Mouse (Mus musculus): Measurements from ENCODE around the gene Mettl8.

Gene Mettl8

DNA sequence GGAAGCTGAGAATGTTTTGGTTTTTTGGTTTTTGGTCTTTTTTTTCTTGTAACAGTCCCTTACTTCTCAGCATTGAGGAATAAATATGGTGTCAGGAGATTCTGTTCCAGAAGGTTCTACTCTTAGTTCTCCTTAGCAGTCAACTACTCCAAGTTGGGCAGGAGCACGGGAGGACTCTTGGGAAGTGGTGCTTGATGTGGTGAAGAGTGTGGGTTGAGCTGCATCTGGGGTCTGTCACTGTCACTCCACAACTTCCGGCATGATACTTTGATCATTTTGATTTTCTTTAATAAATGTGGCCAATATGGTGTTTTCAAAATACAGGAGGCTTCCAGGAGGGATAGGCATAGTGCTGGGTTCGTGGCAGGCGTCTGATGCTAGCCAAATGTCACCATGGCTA is 22.4 kb downstream of the Mettl8 start:
- no peak for DNase-seq (ENCODE audit: low spot score)

- DNase-seq (ENCODE audit: low spot score), result no peak
Measured at GRCm38 (mm10) chr2:71031973-71032794, 23.2 kb downstream of the Mettl8 start.

GRCm38 (mm10) chr2:71030663-71031062 is 24.7 kb downstream of the Mettl8 start:
- DNase-seq (ENCODE audit: low spot score), result no peak

GRCm38 (mm10) chr2:71027631-71028030 is 27.8 kb downstream of the Mettl8 start:
- no peak for DNase-seq (ENCODE audit: low spot score)

- DNase-seq (ENCODE audit: low spot score), result no peak
Measured at GRCm38 (mm10) chr2:71026787-71027186, 28.6 kb downstream of the Mettl8 start.

GRCm38 (mm10) chr2:71025576-71026315 is 29.6 kb downstream of the Mettl8 start:
- no peak for DNase-seq (ENCODE audit: low spot score)

- no peak for DNase-seq (ENCODE audit: low spot score)
Measured at GRCm38 (mm10) chr2:71023986-71024385, 31.4 kb downstream of the Mettl8 start.

GRCm38 (mm10) chr2:71022991-71023390 is 32.4 kb downstream of the Mettl8 start:
- no peak for DNase-seq (ENCODE audit: low spot score)

DNA sequence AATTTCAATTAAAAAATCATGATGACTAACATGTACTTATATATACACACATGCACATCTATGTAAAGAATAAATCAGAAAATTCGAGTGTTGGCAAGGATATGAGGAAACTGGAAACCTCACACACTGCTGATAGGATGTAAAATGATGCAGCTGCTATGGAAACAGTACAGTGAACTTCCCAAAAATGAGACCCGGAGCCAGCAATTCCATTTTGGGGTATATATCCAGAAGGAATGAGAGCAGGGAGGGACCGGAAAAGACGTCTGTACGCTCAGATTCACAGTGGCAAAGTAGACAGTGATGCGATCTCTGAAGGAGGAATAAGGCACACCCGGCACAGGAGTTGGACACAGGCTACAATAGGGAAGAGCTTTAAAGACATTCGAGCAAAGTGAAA is 34.7 kb downstream of the Mettl8 start:
- no peak for DNase-seq (ENCODE audit: low spot score)

DNA sequence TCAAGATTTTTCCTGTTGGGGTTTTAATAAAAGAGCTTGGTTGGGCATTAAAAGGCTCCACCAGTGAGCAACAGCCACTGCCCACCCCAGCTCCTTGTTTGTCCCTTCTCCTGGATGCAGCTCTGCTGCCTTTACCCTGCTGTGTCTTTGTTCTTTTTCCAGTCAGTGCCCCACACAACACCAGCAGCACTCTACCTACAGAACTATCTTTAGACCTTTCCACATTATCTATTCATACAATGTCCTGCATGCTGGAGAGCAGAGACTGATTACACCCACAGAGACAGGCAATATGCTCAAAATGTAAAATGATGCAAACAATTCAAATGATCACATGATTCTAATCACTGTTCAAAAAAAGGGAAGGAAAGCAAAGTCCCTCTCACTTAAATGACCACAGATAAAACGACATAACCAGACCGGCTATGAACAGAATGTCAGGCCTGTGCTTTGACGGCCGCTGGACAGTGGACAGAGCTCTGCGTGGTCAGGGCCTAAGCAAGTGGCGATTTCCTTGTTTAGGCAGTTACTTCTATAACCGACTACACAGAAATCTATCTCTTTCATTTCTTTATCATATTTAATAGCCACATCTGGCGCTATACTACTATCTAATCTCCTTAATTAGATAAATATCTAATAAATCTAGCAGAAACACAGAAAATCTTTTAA is 35.5 kb downstream of the Mettl8 start:
- no peak for DNase-seq (ENCODE audit: low spot score)

GRCm38 (mm10) chr2:71019277-71019676 is 36.1 kb downstream of the Mettl8 start:
- no peak for DNase-seq (ENCODE audit: low spot score)

DNA sequence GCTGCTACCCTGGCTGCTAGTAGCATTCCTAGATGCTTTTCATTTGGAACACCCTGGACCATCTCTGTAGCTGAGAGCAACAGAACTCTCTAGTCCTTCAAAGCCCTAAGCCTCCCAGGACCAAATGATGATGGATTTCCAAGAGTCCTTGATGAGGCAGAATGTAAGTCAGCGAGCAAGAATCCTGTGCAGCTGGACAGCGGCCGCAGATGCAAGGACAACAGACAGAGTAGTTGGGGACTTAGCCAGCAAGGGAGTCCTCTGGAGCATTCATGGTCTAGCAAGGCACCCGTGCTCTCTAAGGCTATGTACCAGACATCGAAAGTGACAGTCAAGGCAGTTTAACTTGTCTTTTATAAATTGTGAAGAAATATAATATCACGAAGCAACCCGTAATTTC is 41.9 kb downstream of the Mettl8 start:
- no peak for DNase-seq (ENCODE audit: low spot score)

DNA sequence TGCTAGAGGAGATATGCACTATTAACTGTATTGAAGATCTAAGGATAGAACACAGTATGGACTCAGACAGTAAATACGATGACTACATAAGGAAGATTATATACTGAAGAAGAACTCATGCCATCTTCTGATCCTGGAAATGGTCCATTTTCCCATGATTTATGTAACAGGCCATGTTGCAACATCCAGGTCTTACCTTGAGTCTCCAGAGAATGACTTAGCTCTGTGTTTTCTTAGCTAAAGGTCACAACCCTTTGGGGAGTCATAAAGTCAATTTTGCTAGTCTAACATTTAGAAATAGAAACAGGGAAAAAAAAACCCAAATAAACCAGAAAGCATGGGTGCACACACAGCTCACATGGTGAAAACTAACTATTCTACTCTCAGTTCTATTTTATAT is 43.6 kb downstream of the Mettl8 start:
- DNase-seq (ENCODE audit: low spot score), result no peak

DNA sequence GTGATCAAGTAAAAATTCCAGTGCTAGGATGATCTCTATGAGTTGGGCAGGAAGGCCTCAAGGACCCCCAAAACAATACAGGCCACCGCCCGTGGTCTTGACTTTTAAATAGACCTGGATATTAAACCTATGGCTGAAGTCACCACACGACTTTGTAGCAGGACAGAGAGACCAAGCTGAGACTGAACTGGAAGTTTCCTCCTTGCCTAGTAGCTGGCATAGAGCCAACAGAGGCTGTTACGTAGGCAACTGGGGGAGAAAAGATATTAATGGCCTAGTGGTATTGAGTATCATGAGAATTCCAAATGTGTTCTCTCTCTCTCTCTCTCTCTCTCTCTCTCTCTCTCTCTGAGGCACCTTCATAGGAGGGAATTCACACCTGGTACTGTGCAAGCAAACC is 51.0 kb downstream of the Mettl8 start:
- no peak for DNase-seq (ENCODE audit: low spot score)

DNA sequence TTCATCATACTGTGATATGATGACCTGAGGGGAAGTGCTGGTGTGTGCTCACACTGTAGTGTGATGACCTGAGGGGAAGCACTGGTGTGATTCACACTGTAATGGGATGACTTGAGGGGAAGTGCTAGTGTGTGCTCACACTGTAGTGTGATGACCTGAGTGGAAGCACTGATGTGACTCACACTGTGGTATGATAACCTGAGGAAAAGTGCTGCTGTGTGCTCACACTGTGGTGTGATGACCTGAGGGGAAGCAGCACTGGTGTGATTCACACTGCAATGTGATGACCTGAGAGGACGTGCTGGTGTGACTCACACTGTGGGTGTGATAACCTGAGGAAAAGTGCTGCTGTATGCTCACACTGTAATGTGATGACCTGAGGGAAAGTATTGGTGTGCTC is 52.9 kb downstream of the Mettl8 start:
- no peak for DNase-seq (ENCODE audit: low spot score)

- DNase-seq (ENCODE audit: low spot score), result no peak
Measured at GRCm38 (mm10) chr2:70998771-70999170, 56.6 kb downstream of the Mettl8 start.

GRCm38 (mm10) chr2:70996438-70996837 is 58.9 kb downstream of the Mettl8 start:
- no peak for DNase-seq (ENCODE audit: low spot score)

GRCm38 (mm10) chr2:70995900-70996299 is 59.5 kb downstream of the Mettl8 start:
- no peak for DNase-seq (ENCODE audit: low spot score)

DNA sequence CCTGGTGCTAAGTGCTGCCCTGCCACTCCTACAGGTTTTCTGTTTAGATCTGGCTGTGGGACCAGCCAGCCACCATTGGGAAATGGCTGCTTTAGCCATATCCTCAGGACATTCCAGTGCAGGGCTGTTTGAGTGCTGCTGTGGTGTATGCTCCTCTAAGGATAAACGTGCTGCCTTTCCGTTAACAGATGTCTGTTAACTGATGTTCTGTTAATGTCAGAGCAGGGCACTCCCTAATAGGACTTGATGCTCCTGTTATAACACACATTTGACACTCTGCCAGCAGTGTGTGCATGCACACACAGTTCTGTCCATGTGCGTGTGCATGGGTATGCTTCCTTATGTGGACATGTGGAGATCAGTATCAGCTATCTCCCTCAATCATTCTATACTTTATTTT is 61.6 kb downstream of the Mettl8 start:
- DNase-seq (ENCODE audit: low spot score), result no peak

GRCm38 (mm10) chr2:70992715-70993114 is 62.7 kb downstream of the Mettl8 start:
- no peak for DNase-seq (ENCODE audit: low spot score)

DNA sequence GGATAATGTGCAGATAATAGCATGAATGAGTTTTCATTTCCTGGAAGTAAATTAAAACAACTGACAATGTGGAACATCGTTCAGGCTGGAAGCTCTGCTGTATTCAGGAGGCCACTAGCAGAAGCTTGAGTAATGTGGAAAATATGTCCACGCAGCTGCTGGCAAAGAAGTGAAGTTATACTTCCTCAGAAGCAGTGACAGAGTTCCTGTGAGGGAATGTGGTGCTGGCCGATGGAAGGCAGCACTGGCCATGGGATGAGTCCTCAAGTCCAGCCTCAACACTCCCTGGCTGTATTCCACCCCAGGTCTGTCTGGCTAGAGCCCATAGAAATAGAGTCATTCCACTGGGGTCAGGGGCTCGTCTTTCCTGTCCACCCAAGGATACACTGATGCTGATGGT is 65.2 kb downstream of the Mettl8 start:
- DNase-seq (ENCODE audit: low spot score), result no peak

DNA sequence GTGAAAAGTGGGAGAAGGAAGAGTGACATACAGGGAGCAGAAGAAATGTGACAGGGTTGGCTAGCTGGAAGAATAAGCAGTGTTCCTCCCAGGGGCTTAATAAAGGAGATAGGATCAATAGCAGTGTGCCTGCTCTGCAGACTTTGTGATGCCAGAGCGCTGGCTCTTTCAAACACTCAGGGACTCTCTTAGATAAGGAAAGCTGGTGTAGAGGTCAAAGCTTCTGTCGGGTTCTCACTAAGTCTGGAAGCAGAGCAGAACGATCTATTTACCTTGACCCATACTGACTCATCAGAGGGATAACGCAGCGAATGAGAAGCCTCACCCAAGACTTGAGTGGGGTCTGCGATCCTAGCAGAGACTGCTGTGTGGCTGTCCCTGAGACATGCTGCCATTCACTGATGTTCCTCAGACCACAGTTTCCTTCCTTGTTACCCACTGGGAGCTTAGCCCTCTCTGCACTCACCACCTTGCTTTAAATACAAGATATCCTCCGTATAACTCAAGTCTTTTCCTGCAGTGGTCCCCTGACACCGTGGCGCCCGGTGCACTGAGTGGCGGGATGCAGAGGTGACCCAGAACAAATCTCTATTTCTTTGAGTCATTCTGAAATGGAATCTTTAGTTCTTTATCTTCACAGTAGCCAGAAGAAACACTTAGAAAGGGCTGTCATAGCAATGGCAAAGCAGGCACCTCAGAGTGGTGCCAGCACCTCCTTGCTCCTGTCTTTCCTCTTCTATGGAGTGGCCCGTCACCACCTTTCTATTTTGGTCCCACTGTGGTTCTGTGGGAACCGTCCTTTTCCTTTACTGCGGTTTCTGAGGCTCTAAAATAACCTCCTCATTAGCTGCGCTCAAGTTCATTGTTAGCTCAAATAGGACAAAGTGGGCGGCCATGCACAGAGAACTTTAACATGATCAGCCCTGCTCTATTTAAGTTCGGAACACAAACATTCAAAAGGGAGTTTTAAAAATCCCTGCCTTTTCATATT is 65.9 kb downstream of the Mettl8 start:
- no peak for DNase-seq (ENCODE audit: low spot score)
